Mouse (Mus musculus) embryonic fibroblast, embryonic 13.5 days (primary cell): ENCODE results near the gene Pi4k2a.

ENCODE experiments used
- CTCF ChIP-seq: IDR thresholded peaks from 2 replicates; pipeline ENCODE4 v1.5.1; 2011; ENCODE audit warnings: mild to moderate bottlenecking, control low read depth, low read length, moderate library complexity, borderline replicate concordance; ENCODE audit not compliant: insufficient read depth
- POLR2A ChIP-seq: IDR thresholded peaks from 2 replicates; pipeline ENCODE4 v1.6.1; 2011; ENCODE audit warnings: low read depth, mild to moderate bottlenecking, control low read depth, low read length, moderate library complexity

DNA sequence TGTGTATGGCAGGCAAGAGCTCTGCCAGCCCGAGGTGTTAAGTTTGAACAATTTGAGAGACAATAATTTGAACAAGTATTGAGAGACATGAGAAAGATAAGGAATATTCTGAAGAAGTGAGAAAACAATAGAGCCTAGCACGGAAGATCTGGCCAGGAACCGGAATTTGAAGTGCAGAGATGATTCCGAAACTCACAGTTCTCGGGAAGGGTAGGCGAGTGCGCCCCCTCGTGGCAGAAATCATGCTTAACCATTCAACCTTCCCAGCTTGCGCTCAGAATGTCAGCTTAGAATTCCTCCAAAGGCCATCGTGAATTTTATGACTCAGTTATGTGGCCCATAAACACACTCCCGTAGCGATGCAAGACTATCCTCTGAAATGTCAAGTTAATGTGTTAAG is 75.9 kb downstream of the Pi4k2a start:
- peak; percentile 81; the same call in 1 of the 2 replicates for TF ChIP-seq CTCF
- TF ChIP-seq POLR2A = no peak; the same call in 1 of the 2 replicates
